Mouse (Mus musculus) gastrocnemius, adult 8-10 months (tissue): Measurements from ENCODE around the gene Shroom4. TPM values are rescaled to one million over a fixed set of nuclear protein-coding genes. Genes with fewer than 3 reads are reported as not detected.
"Not testable (repeated sequence)": the region's sequence is repeated elsewhere in the genome, so short reads cannot be mapped to it uniquely, and the experiment has no call there.

ENCODE experiments used
- DNase-seq, 2 experiments: peaks; one replicate each; pipeline ENCODE4 v3.0.0; 2022; ENCODE audit warnings: low spot score in 2 of 2
- total RNA-seq, 4 experiments: library from RNA; stranded (reverse); gene quantifications; 2 replicates each; pipeline ENCODE4 v1.2.4; 2022

Shroom4 gene
- total RNA-seq: 1 to 10 TPM; 2.7 to 5.4 (median 4.5) TPM

DNA sequence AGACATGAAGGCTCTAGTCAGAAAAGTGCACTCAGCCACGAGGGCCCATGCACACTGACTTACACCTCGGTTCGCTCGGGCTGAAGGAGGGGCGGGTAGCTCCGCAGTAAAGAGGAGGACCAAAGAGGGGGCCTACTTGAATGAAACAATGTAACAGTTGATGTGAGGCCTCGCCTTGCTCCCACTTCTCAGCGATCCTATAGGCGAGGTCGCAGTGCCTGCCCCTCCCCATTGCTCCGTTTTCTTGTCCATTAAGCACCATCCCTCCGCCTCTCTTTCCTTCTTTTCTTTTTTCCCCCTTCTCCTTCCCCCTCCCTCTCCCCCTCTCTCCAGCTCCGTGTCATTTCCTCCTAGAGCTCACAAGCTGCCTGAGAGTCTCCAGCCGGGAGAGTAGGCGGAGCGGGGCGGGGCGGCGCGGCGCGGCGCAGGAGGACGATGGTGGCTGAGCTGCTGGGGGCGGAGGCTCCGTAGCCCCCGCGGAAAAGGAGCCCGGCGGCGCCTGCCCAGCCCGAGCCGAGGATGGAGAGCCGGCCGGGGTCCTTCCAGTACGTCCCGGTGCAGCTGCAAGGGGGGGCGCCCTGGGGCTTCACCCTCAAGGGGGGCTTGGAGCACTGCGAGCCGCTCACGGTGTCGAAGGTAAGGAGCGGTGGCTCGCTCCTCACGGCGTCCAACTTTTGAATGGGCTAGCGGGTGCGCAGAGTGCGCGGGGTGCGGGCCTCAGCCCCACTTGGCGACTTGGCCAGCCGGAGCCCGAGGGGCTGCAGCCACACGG lies at the start of gene Shroom4:
Shroom4 (plus strand) TSS at position 229 of the 772 bp plus-strand sequence.
- DNase-seq: peak; percentile 4 to 11

DNA sequence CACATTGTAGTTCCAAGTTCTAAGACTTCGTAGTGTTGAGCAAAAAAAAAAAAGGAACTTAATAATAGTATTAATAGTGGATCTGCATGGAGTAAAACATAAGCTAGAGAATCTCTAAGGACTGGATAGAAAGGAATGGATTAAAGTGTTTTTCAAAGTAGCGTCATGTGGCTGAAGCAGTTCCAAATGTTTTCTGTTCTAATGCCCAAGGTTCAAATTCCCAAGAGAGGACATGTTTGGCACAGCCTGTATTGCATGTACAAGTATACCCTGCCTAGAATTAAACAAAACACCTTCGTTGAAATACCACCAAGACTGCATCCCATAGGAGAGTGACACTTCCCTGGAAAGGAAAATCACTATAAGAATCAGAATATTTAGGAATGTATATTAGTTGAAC lies 42.8 kb upstream of the Shroom4 start:
- DNase-seq: no peak

DNA sequence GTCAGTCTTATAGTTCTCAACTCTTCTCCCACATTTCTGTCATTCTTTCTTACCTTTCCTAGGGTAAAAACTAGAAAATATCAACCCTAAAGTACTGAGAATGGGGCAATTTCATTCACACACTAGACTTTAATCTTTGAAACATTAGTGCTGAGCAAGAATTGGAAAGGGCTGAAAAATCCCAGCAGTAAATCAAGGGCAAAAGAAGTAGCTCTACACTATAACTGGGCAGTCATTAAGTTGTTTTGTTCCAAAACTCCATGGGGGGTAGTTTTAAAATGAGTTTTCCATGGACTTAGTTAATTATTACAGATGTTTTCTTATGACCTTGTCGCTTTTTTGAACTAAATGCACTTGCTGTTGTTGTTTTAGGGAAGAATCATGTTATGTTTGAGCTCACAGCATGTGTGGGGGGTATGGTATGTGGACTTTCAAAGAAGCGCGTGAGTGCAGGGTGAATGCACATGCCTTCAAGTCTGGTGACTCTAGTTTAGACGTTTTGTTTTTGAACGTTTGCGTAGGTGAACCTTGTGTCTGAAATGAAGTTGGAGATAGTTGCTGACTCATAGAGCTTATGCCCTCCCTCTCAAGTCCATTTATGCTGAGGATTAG lies 42.0 kb upstream of the Shroom4 start:
- no peak for DNase-seq

DNA sequence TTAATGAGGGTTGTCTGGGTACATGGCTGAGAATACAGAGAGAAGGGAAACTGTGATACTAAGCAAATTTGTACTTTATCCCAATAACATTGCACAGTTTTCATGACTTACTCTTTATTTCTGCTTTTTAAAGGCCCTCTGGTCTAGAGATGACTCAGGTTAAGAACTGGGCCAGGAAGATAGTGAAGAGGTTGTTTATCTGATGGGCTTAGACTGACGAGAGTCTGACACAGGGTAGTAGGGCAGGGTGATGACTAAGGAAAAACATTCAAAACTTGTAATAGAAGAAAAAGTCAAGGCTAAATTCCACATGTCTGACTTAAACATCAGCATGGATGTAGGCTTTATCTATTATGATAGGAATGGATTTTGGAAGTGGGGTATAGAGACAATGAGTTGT lies 30.8 kb upstream of the Shroom4 start:
- no peak for DNase-seq

DNA sequence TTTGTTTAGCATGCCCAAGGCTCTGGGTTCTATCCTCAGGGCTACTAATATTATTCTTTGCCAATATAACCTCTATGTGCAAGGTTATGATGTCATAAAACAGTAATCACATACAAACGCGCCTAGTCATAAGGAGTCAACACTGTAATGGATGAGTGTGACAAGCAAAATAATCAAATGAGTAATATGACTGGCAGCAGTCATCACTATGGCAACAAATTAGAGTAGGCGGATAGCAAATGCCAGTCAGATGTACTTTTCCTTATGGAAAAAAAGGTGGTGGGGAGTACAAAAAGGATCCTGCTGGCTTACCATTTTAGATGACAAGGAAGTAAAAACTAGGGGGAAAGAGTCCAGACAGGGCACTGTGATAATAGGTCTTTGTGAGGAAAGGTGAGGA lies 28.9 kb upstream of the Shroom4 start:
- no peak for DNase-seq

DNA sequence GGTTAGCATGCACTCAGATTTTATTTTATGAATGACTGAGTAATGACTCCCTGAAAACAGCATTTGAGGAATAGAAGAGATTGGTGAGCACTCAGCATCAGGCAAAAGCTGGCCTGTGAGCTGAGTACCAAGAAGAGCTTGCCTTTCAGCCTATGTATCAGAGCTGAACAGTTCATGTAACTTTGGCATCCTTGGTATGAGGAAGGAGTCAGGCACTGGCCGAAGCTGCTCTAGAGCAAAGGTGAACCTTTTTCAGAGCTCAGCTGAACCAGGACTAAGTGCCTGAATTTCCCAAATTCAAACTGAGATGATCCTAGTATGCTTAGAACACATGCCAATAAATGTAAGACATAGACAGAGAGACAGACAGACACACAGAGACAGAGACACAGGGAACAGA lies 5.8 kb upstream of the Shroom4 start:
- no peak for DNase-seq

DNA sequence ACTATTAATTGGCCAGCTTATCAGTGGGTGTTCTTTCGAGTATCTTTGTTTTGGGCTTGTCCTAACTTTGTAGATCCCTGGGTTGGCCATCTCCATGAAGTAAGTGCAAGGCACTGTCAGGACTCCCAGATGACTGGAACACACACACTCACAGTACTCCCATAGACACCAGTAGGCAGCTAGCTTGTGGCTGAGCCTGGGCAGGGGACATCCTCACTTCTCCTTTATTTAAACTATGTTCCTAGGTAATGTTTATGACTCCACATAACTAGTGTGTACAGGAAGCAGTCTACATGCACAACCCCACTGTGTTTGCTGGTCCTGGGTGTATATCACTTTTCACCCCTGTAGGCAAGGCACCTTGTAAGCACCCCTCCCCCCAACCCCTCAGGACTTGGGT lies 461 bp upstream of the Shroom4 start:
- DNase-seq: no peak

DNA sequence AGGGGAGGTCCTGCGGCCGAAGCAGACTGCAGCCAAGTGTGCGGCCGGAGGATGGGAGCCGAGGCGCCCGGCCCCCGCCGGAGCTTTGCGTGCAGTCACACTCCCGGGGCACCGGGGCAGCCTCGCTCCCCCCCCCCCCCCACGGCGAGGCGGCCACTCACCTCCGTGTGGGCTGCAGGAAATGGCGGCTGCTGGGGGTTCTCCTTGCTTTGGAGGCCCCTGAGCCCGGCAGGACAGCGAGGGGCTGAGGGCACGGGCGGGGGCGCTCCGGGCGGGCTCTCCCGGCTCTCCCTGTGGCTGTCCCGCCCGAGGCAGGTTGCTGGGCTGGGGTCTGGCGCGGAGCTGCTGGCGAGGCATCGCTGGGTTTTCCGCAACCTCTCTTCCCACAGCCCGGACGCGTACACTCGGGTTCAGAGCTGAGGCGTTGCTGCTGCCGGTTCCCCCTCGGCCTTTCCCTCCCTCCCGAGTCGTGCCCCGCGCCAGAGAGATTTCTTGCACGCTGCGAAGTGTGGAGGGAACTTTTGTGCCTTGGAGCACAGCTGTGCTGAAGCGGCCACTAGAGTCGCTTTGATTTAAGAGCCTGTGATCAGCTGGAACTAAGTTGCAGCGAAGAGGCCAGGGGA lies 855 bp downstream of the Shroom4 start:
- DNase-seq: no peak

DNA sequence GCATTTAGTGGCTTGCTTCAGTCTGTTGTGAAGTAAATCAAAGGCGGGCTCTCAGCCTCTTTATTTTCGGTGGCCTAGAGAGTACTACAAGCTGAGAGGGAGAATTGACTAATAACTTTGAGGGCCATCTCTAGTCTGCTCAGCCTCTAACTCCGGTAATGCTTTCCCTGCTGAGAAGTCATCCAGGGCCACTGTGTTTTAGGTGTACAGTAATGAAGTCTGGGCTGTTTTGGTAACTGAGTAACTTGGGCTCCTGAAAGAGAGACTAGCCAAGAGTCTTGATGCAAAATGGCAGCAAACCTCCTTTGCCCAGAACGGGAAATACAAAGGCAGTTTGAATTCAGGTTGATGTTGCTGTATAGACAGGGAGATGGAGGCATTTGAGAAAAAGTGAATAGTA lies 3.3 kb downstream of the Shroom4 start:
- DNase-seq: no peak

DNA sequence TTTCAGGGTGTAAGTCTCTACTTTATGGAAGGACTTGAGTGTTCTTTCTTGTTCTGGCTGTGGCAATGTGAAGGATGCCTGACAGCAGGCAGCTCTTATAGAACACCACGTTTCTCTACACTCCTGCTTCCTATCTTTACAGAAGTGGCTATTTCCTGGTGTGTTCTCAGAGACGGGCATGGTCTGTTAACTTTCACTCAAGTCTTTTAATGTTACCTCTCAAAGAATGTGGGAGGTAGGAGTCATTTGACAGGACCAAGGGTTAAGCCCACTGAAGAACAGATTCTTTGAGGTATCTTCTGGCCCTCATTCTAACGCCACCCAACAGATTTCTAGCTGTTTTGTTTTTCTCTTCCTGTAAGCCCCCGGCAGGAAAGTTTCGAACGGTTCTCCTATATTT lies 9.5 kb downstream of the Shroom4 start:
- DNase-seq: no peak

DNA sequence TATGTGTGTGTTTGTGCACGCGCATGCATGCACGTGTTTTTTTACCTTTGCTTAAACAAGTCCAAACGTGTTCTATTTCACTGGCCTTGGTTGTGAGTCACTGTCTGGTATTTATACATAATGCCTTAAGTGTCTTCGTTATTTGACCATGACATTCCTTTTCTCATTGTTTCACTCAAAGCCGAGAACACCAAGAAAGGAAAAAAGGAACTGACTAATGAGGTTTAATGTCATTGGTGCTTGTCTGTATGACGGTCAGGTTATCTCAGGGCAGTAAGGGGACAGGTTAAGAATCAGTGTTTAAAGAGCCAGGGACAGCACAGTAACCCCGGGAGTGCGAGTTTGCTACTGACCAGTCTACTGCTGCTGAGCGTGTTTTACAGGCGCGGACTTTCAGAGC lies 15.8 kb downstream of the Shroom4 start:
- no peak for DNase-seq

DNA sequence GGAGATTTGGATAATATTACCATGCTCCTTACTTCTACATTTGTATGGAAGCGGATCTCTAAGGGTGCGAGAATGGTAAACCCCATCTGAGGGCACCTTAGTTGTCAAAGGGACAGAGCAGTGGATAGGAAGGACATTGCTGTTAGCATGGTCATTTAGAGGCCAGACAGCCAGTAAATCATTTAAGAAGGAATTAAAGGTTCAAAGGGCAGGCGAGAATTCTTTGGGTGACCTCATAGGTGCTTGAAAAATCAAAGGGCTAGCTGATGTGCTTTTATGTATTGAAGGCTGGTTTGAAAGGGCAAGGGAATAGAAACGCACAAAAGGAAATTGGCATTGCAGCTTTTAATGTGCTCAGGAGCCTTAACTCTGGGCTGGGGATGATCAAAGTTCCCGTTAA lies 16.3 kb downstream of the Shroom4 start:
- DNase-seq: no peak

DNA sequence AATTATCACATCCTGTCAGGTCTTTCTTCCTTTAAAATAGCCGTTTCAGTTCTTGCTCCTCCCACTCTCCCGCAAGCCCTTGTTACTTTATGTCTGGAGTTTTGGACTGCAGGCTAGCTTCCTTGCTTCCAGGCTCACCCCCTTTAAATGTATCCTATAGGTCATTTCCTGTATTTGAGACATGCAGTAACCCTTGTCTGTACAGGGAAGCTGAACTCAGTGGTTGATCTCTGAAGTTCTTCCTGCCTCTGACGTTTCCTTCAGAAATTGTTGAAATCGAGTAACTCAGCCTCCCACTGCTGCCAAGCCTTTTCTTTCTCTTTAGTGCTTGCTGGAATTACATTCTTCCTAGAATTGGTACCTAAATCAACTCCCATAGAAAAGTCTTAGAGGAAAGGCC lies 18.5 kb downstream of the Shroom4 start:
- no peak for DNase-seq

DNA sequence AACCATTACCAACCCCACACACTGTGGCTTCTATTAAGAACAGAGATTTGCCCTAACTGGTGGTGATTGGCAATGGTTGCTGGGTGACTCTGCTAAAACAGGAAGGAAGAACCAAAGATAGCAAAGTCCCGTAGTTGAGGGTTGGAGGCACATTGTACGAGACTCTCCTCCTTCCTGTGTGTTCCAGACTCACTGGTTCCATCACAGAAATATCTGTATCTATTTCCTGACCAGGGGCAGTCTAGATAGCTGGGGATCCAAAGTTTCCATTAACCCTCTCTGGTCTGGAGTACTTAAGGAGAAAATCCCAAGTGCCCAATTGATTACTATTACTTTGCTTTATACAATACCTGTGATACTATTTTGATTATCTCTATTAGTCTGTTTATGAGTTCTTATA lies 35.6 kb downstream of the Shroom4 start:
- no peak for DNase-seq

DNA sequence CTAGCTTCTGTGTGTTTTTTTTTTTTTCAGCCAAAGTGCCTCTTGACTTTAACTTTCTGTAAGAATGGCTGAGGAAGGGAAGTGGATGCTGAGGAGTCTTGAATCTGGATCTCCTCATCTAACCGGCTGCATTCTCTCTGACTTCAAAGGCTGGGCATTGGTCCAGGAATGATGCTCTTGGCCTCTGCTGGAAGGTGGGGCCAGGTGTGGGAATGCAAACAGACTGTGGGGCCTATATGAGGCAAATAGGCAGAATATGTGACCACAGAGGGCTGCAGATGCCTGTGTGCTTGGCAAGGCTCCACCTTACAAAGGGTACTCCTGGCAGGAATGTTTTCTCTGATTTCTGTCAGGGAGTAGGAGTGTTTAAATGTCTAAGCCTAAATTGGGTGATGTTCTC lies 46.8 kb downstream of the Shroom4 start:
- no peak for DNase-seq

DNA sequence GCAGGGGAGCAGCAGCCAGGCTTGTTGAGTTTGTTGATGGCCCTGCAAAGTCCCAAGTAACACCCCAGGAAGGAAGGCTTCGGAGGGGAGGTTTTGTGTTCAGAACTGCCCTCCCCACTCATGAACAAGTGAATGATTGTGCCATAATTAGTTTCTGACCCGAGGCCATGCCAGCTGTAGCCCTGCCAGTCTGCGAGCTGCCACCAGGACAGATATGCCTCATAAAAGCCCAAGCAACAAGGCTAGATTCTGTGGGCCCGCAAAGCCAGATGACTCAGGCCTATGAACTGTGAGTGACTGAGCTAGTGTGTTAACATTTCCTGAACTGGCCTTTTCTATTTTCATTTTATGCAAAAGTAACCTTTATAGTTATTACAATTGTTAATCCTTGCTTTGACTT lies 48.3 kb downstream of the Shroom4 start:
- DNase-seq: no peak

DNA sequence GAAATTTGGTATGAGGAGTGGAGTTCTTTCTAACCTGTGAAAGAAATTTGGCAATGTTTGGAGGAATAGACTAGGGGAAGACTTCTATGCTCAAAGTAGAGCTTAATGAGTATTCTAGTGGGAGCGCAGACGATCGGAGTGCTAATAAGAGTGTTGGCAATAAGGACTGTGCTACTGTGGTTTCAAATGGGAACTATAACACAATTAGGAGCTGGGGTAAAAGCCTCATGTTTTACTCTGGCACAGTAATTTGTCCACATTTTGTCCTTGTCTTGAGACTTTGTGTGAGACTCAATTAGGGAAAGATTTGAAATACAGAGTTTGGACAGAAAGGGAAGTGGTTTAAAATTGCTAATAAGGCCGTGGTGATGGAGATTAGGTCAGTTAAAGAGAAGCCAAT lies 53.6 kb downstream of the Shroom4 start:
- no peak for DNase-seq

DNA sequence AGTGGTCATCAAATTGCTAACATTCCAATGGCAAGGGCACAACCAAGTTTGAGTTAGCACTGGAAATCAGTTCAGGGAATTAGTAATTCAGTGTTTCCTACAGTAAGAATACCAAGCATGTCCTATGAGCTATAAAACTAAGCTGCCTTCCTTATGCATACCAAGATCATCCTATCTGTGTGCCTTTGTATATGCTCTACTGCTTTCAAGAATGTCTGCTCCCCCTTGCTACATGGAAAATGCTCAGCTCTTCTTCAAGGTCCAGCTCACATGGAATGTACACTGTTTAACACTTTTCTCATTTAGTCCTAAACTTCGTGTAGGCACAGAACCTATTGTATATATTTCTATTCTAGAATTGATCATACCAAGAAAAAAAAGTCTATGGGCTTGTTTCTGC lies 69.6 kb downstream of the Shroom4 start:
- DNase-seq: not testable (repeated sequence)

DNA sequence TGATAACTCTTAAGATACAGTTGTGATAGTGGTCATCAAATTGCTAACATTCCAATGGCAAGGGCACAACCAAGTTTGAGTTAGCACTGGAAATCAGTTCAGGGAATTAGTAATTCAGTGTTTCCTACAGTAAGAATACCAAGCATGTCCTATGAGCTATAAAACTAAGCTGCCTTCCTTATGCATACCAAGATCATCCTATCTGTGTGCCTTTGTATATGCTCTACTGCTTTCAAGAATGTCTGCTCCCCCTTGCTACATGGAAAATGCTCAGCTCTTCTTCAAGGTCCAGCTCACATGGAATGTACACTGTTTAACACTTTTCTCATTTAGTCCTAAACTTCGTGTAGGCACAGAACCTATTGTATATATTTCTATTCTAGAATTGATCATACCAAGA lies 72.9 kb downstream of the Shroom4 start:
- not testable (repeated sequence) for DNase-seq

DNA sequence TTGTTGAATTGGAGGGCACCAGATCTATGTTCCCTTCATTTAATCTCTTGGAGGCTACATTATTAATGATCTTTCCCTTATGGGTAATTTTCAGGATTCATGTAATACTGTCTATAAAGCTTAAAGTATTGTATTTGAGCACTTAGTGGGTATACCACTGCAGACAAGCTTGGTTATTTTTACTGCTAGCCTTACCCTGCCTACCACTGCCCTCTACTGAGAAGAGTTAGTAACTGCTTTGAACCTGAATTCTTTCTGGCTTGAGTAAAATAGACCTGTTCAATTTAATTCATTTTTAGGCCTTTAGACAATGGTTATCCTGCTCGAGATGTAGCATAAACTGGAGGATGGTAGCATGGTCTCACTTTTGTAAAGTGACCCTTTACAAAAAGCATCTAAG lies 75.5 kb downstream of the Shroom4 start:
- DNase-seq: no peak

DNA sequence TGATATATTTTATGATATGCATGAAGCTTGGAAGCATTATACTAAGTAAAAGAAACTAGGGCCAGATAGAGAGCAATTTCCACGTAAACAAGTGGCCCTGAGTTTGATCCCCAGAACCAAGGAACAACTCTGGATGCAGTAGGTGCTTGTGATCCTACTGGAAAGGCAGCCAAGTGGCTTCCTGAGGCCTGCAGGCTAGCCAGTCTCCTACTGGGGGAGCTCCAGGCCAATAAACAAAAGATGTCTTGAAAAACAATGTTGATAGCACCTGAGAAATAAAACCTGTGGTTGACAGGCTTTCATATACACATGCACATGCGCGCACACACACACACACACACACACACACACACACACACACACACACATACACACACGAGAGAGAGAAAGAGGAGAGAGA lies 82.6 kb downstream of the Shroom4 start:
- no peak for DNase-seq

DNA sequence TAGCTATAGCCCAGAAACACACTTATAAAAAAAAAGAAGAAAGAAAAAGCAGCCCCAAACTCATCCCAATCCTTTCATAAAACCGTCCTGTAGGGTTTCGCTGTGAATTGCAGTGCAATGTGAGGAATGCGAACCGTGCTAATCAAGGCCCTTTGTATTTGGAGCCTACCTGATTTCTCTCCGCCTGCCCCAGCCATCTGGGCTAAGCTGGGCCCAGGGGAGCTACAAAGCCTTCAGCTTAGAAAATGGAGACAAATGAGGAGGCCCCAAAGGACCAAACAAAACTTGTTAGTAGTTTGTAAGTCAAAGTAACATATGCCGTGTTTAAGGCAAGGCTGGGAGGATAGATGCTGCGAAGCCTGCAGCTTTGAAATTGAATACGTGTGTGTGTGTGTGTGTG lies 84.2 kb downstream of the Shroom4 start:
- DNase-seq: no peak

DNA sequence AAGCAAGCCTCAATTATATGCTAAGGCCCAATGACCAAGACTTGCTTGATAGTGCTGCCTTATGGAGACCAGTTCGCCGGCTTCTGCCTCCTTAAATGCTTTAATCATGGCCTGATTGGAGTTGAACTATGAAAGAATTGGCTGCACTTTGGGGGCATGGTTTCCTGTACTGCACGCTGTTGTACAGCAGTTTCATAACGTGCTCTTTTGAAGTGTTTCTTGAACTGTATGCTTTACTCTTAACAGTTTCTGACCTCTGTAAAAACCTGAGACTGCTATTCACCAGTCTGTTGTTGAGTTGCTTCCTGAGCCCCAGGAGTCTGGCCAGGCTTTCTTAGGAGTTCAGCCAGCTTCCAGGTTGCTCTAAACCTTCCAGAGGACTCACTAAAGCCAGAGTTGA lies 90.8 kb downstream of the Shroom4 start:
- no peak for DNase-seq
